Mouse (Mus musculus) spleen, postnatal 14 days (tissue): Measurements from ENCODE around the gene Sh3gl1.
A peak's percentile ranks its signal among the peaks of the same experiment; 100 is the strongest.

ENCODE experiments used
- DNase-seq, 2 experiments: peaks; one replicate each; pipeline ENCODE4 v3.0.0; 2021 to 2022; ENCODE audit warnings: low spot score in 2 of 2

The Sh3gl1 gene

GRCm38 (mm10) chr17:56040030-56040856 is 3.8 kb upstream of the Sh3gl1 start, which contains the start of gene Chaf1a:
Gene Chaf1a, plus strand, starts transcription at chr17:56040439.
- peak; percentile 92 to 94 for DNase-seq

- DNase-seq = no peak
Measured at GRCm38 (mm10) chr17:56039345-56039744, 2.9 kb upstream of the Sh3gl1 start.

- DNase-seq = no peak
Measured at GRCm38 (mm10) chr17:56038583-56039261, 2.3 kb upstream of the Sh3gl1 start.

- no peak for DNase-seq
Measured at GRCm38 (mm10) chr17:56036901-56037287, 459 bp upstream of the Sh3gl1 start.

- DNase-seq = no peak
Measured at GRCm38 (mm10) chr17:56035216-56035615, 1.2 kb downstream of the Sh3gl1 start.

GRCm38 (mm10) chr17:56034726-56035100 is 1.7 kb downstream of the Sh3gl1 start:
- no peak for DNase-seq

GRCm38 (mm10) chr17:56034040-56034725 is 2.3 kb downstream of the Sh3gl1 start:
- DNase-seq = no peak

GRCm38 (mm10) chr17:56032831-56033230 is 3.6 kb downstream of the Sh3gl1 start:
- DNase-seq = peak in 1 of 2 experiments; percentile 38

- DNase-seq = no peak
Measured at GRCm38 (mm10) chr17:56032127-56032733, 4.2 kb downstream of the Sh3gl1 start.

- DNase-seq = no peak
Measured at GRCm38 (mm10) chr17:56031431-56031830, 5.0 kb downstream of the Sh3gl1 start.

GRCm38 (mm10) chr17:56030919-56031318 is 5.5 kb downstream of the Sh3gl1 start:
- no peak for DNase-seq

- DNase-seq = no peak
Measured at GRCm38 (mm10) chr17:56030238-56030870, 6.1 kb downstream of the Sh3gl1 start.

GRCm38 (mm10) chr17:56027801-56028441 is 8.5 kb downstream of the Sh3gl1 start:
- DNase-seq = no peak

- no peak for DNase-seq
Measured at GRCm38 (mm10) chr17:56026881-56027280, 9.6 kb downstream of the Sh3gl1 start.

- DNase-seq = no peak
Measured at GRCm38 (mm10) chr17:56026303-56026702, 10.1 kb downstream of the Sh3gl1 start.

- no peak for DNase-seq
Measured at GRCm38 (mm10) chr17:56024931-56025330, 11.5 kb downstream of the Sh3gl1 start.

- DNase-seq = no peak
Measured at GRCm38 (mm10) chr17:56024476-56024875, 12.0 kb downstream of the Sh3gl1 start.

GRCm38 (mm10) chr17:56023386-56023785 is 13.0 kb downstream of the Sh3gl1 start:
- DNase-seq = no peak

GRCm38 (mm10) chr17:56022989-56023290 is 13.5 kb downstream of the Sh3gl1 start:
- DNase-seq = no peak

- no peak for DNase-seq
Measured at GRCm38 (mm10) chr17:56022131-56022988, 14.1 kb downstream of the Sh3gl1 start.
